Mouse (Mus musculus) ES-Bruce4 (cell line): ENCODE measurements at regions not wholly inside any gene's neighbourhood (a gene's known extent, or its start where the extent isn't known, plus 50 kb on each side); places are given as distances from the start of the nearest gene placed in this dataset.

Experiments
- H3K27ac ChIP-seq: 2 replicates; pipeline ENCODE4 v1.5.1; 2012; ENCODE audit warnings: low read length, inconsistent platforms; ENCODE audit not compliant: insufficient read depth
- H3K27me3 ChIP-seq: 2 replicates; pipeline ENCODE4 v1.6.1; 2012; ENCODE audit warnings: mild to moderate bottlenecking, low read length, inconsistent platforms; ENCODE audit not compliant: control insufficient read depth, poor library complexity, insufficient read depth, severe bottlenecking
- H3K36me3 ChIP-seq: 2 replicates; pipeline ENCODE4 v1.6.1; 2012; ENCODE audit warnings: inconsistent platforms, mild to moderate bottlenecking, low read length, moderate library complexity; ENCODE audit not compliant: control insufficient read depth, poor library complexity, insufficient read depth, severe bottlenecking
- H3K4me1 ChIP-seq: one replicate; pipeline ENCODE4 v1.8.1; 2011; ENCODE audit warnings: low read length; ENCODE audit not compliant: control insufficient read depth, insufficient read depth
- H3K4me3 ChIP-seq: 2 replicates; pipeline ENCODE4 v1.5.1; 2011; ENCODE audit warnings: low read depth, mild to moderate bottlenecking, low read length
- H3K9ac ChIP-seq: 2 replicates; pipeline ENCODE4 v1.6.1; 2012; ENCODE audit warnings: low read depth, mild to moderate bottlenecking, inconsistent platforms; ENCODE audit not compliant: poor library complexity, severe bottlenecking
- H3K9me3 ChIP-seq: replicated peaks from 2 replicates; pipeline ENCODE4 v1.6.1; 2012; ENCODE audit warnings: mild to moderate bottlenecking, low read length, inconsistent platforms; ENCODE audit not compliant: control insufficient read depth, poor library complexity, insufficient read depth, severe bottlenecking
- CTCF ChIP-seq: IDR thresholded peaks from one replicate; pipeline ENCODE4 v1.8.1; 2011; ENCODE audit warnings: low read depth, low read length
- EP300 ChIP-seq: IDR thresholded peaks from 2 replicates; pipeline ENCODE4 v1.6.1; 2011; ENCODE audit warnings: low read depth, low read length; ENCODE audit not compliant: insufficient read depth
- POLR2A ChIP-seq: IDR thresholded peaks from one replicate; pipeline ENCODE4 v1.8.1; 2011; ENCODE audit warnings: low read length; ENCODE audit not compliant: insufficient read depth

- H3K4me1 ChIP-seq: no peaks in the 10 kb centered on the region
- no peaks in the 10 kb centered on the region for H3K9me3 ChIP-seq
- H3K4me3 ChIP-seq: no peak overlapping the region
- H3K9ac ChIP-seq: no peak overlapping the region
- H3K27me3 ChIP-seq: no peaks in the 10 kb centered on the region
- no peaks in the 10 kb centered on the region for H3K36me3 ChIP-seq
- H3K27ac ChIP-seq: no peak overlapping the region
- TF ChIP-seq POLR2A (no peak), CTCF (no peak), EP300 (no peak)
Observed at GRCm38 (mm10) chr2:129895369-129895768, 95.1 kb downstream of the Stk35 start.

- Histone ChIP-seq H3K27ac (no peak overlapping the region), H3K27me3 (no peaks in the 10 kb centered on the region), H3K9me3 (no peaks in the 10 kb centered on the region), H3K4me1 (no peaks in the 10 kb centered on the region), H3K4me3 (no peak overlapping the region), H3K36me3 (no peaks in the 10 kb centered on the region), H3K9ac (no peak overlapping the region)
- TF ChIP-seq POLR2A (no peak), CTCF (no peak), EP300 (no peak)
Observed at GRCm38 (mm10) chr2:129896696-129897095, 96.4 kb downstream of the Stk35 start.

GRCm38 (mm10) chr2:129903383-129904135 lies 103.2 kb downstream of the Stk35 start:
- Histone ChIP-seq H3K4me1 (no peaks in the 10 kb centered on the region), H3K27ac (no peak overlapping the region), H3K36me3 (no peaks in the 10 kb centered on the region), H3K9me3 (no peaks in the 10 kb centered on the region), H3K4me3 (no peak overlapping the region), H3K9ac (no peak overlapping the region), H3K27me3 (no peaks in the 10 kb centered on the region)
- no peak for TF ChIP-seq CTCF
- TF ChIP-seq POLR2A: no peak
- TF ChIP-seq EP300: no peak

- no peak overlapping the region for H3K4me3 ChIP-seq
- TF ChIP-seq CTCF (no peak), EP300 (no peak), POLR2A (no peak)
- H3K4me1 ChIP-seq: no peaks in the 10 kb centered on the region
- H3K27me3 ChIP-seq: no peaks in the 10 kb centered on the region
- no peaks in the 10 kb centered on the region for H3K9me3 ChIP-seq
- no peak overlapping the region for H3K27ac ChIP-seq
- H3K36me3 ChIP-seq: no peaks in the 10 kb centered on the region
- no peak overlapping the region for H3K9ac ChIP-seq
Observed at GRCm38 (mm10) chr2:129904753-129905152, 104.4 kb downstream of the Stk35 start.

- Histone ChIP-seq H3K9me3 (no peaks in the 10 kb centered on the region), H3K36me3 (no peaks in the 10 kb centered on the region), H3K27ac (no peak overlapping the region), H3K4me3 (peak overlapping the region; percentile 13; the same call in 1 of the 2 replicates), H3K27me3 (no peaks in the 10 kb centered on the region), H3K9ac (no peak overlapping the region), H3K4me1 (no peaks in the 10 kb centered on the region)
- no peak for TF ChIP-seq EP300
Observed at GRCm38 (mm10) chr2:129908701-129909425, 103.3 kb upstream of the Tgm3 start.

- Histone ChIP-seq H3K27ac (no peak overlapping the region), H3K9ac (no peak overlapping the region), H3K9me3 (no peaks in the 10 kb centered on the region), H3K36me3 (no peaks in the 10 kb centered on the region), H3K27me3 (no peaks in the 10 kb centered on the region), H3K4me1 (no peaks in the 10 kb centered on the region), H3K4me3 (no peak overlapping the region)
- TF ChIP-seq CTCF (no peak), POLR2A (no peak), EP300 (no peak)
Observed at GRCm38 (mm10) chr2:129911203-129911921, 100.8 kb upstream of the Tgm3 start.
